Mouse (Mus musculus) brain, embryonic 14.5 days (tissue): ENCODE measurements around the gene Tead1.

Experiments used
- CTCF ChIP-seq: fragments of 200-500 bp; IDR thresholded peaks from 2 replicates; pipeline ENCODE4 v1.5.1; 2012; ENCODE audit warnings: inconsistent platforms, mild to moderate bottlenecking, moderate library complexity, borderline replicate concordance; ENCODE audit not compliant: insufficient read depth, insufficient read length; ENCODE audit errors: extremely low read depth
- POLR2A ChIP-seq: fragments of 200-500 bp; IDR thresholded peaks from 2 replicates; pipeline ENCODE4 v1.6.1; 2012; ENCODE audit warnings: mild to moderate bottlenecking, inconsistent platforms, borderline replicate concordance; ENCODE audit not compliant: poor library complexity, insufficient read depth, insufficient read length, severe bottlenecking; ENCODE audit errors: extremely low read depth

DNA sequence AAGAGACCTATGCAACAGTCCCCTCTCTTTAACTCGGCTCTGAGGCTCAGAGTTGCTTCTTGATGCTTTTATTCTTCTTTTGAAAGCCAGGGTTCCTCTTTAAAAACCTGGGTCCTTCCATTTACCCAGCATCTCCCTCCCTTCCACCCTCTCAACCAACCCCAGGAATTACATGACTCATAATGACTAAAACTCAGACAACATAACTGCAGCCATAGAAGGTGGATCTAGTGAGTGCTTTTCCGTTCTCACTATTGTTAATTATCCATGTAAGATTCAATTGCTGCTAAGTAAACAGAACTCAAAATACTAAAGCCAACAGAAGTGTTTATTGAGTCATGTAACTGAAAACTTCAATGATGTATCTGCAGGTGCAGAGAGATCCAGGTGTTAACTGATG lies 33.4 kb upstream of the Tead1 start:
- TF ChIP-seq POLR2A = no peak
- no peak for TF ChIP-seq CTCF
